Mouse (Mus musculus) liver, postnatal 0 days (tissue): ENCODE data around the gene Rnd2. TPM values are rescaled to one million over a fixed set of nuclear protein-coding genes. Genes with fewer than 3 reads are reported as not detected.
"Not testable (repeated sequence)": the region's sequence is repeated elsewhere in the genome, so short reads cannot be mapped to it uniquely, and the experiment has no call there.

Experiments used
- ATAC-seq: fragments of 200-750 bp; cut with Nextera tagmentation; 2 replicates; pipeline ENCODE4 v1.8.0; 2017; ENCODE audit warnings: mild to moderate bottlenecking, moderate library complexity
- DNase-seq: peaks from one replicate; pipeline ENCODE4 v3.0.0-alpha.2; 2016
- H3K27ac ChIP-seq: fragments of 300-500 bp; sonication (generic); 2 replicates; pipeline ENCODE4 v1.5.1; 2014; ENCODE audit warnings: antibody characterized with exemption, moderate library complexity, mild to moderate bottlenecking, low read depth
- H3K27me3 ChIP-seq: fragments of 300-500 bp; sonication (generic); 2 replicates; pipeline ENCODE4 v1.6.1; 2014; ENCODE audit warnings: low read length, control low read depth, mixed read lengths; ENCODE audit not compliant: insufficient read depth
- H3K36me3 ChIP-seq: fragments of 300-500 bp; sonication (generic); replicated peaks from 2 replicates; pipeline ENCODE4 v1.6.1; 2014; ENCODE audit warnings: mild to moderate bottlenecking, control low read depth, low read length, moderate library complexity, mixed read lengths; ENCODE audit not compliant: insufficient read depth
- H3K4me1 ChIP-seq: fragments of 300-500 bp; sonication (generic); 2 replicates; pipeline ENCODE4 v1.6.1; 2014; ENCODE audit warnings: antibody characterized with exemption, mild to moderate bottlenecking, control low read depth; ENCODE audit not compliant: insufficient read depth
- H3K4me2 ChIP-seq: fragments of 300-500 bp; sonication (generic); 2 replicates; pipeline ENCODE4 v1.6.1; 2014; ENCODE audit warnings: low read depth, mild to moderate bottlenecking, low read length, moderate library complexity, mixed read lengths
- H3K4me3 ChIP-seq: fragments of 300-500 bp; sonication (generic); 2 replicates; pipeline ENCODE4 v1.5.1; 2014; ENCODE audit warnings: low read depth, low read length
- H3K9ac ChIP-seq: fragments of 300-500 bp; sonication (generic); replicated peaks from 2 replicates; pipeline ENCODE4 v1.6.1; 2014; ENCODE audit warnings: mild to moderate bottlenecking, moderate library complexity
- H3K9me3 ChIP-seq: fragments of 300-500 bp; sonication (generic); 2 replicates; pipeline ENCODE4 v1.6.1; 2016; ENCODE audit warnings: mild to moderate bottlenecking, control low read depth, low read length, mixed read lengths
- CTCF ChIP-seq: sonication (generic); IDR thresholded peaks from 2 replicates; pipeline ENCODE4 v1.5.1; 2016; ENCODE audit warnings: antibody characterized with exemption, low read depth
- EP300 ChIP-seq: IDR thresholded peaks from 2 replicates; pipeline ENCODE4 v1.6.1; 2016; ENCODE audit warnings: antibody characterized with exemption, low read depth, mild to moderate bottlenecking
- WGBS: fragments of 180-500 bp; shearing (Covaris S2); extraction: QIAGEN DNeasy Blood & Tissue Kit; methylation state at CpG from one replicate; pipeline ENCODE4 v1.1.7; 2014; ENCODE audit not compliant: insufficient replicate concordance; 5-methylcytosine and 5-hydroxymethylcytosine counted together
- polyA plus RNA-seq: library from polyadenylated mRNA; unstranded; fragments of >200 nt; fragmentation: Nextera tagmentation; extraction: Ambion mirVana; gene quantifications from 2 replicates; pipeline ENCODE4 v1.2.1, GENCODE M21; 2015

Gene Rnd2
- polyA plus RNA-seq, 1 experiment from 2014 or later = 2.0 TPM

DNA sequence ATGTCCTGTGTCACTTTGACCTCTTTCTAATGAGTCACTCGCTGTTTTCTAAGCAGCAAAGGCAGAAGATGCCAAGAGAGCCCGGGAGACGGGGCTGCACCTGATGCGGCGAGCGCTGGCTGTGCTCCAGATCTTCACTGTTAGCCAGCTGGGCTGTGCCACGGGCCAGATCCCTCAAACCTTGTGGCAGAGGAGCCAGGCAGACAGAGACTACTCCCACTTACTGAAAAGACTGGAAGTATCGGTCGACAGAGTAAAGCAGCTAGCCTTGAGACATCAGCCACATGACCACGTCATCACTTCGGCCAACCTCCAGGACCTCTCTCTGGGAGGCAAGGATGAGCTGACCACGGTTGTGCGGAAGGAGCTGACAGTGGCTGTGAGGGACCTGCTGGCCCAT lies 31.4 kb upstream of the Rnd2 start:
- no peak overlapping the region for H3K4me3 ChIP-seq
- peaks cover 45% of the 10 kb centered on the region for H3K36me3 ChIP-seq
- H3K9me3 ChIP-seq = no peaks in the 10 kb centered on the region
- H3K27ac ChIP-seq = no peak overlapping the region
- no peak overlapping the region for H3K4me2 ChIP-seq
- ATAC-seq (no peak), DNase-seq (no peak)
- H3K27me3 ChIP-seq = no peaks in the 10 kb centered on the region
- H3K4me1 ChIP-seq = no peaks in the 10 kb centered on the region
- 89% methylated on average over 13 of the region's 13 CpGs for WGBS
- no peak overlapping the region for H3K9ac ChIP-seq
- TF ChIP-seq EP300 = no peak
- no peak for TF ChIP-seq CTCF

DNA sequence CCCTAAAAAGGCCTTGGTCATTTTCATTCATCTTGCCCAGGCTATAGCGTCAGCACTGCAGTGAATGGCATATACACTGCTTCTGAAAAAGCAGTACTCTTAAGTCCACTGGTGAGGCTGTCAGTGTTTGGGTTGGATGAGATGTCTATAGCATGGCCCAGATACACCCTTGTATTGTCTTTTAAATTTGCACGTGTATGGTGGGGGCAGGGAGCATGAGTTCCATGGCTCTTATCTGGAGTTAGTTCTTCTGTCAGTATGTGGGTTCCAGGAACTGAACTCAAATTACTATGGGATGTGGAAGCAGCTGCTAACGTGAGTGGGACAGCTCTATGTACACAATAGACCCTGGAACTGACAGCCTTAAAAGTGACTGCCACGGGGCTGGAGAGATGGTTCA lies 29.0 kb upstream of the Rnd2 start:
- 55% methylated on average over 4 of the region's 4 CpGs for WGBS
- no peak for ATAC-seq

DNA sequence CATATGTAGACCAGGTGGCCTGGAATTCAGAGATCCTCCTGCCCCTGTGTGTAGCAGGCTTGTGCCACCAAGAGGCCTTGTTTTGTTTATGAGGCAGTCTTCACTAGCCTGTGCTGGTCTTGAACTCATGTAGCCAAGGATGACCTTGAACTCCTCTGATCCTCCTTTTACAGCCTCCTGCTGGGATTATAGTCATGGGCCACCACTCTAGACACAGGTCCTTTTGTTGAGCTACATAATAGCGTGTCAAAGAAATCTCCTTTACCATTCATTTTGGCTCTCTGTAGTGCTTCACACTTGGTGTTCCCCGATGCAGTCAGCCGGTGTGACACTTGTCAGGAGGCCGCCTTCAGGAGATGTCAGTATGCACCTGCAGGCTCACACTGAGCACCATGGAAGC lies 27.9 kb upstream of the Rnd2 start:
- Histone ChIP-seq H3K36me3 (peaks cover 23% of the 10 kb centered on the region), H3K9ac (no peak overlapping the region), H3K27ac (no peak overlapping the region), H3K4me3 (no peak overlapping the region), H3K4me2 (no peak overlapping the region), H3K9me3 (no peaks in the 10 kb centered on the region), H3K27me3 (no peaks in the 10 kb centered on the region), H3K4me1 (no peaks in the 10 kb centered on the region)
- ATAC-seq = no peak
- WGBS = 84% methylated on average over 4 of the region's 4 CpGs
- no peak for TF ChIP-seq CTCF
- no peak for TF ChIP-seq EP300
- DNase-seq = no peak

More for the DNA sequence above, 29.0 kb upstream of the Rnd2 start:
- Histone ChIP-seq H3K4me2 (no peak overlapping the region), H3K27ac (no peak overlapping the region), H3K4me1 (no peaks in the 10 kb centered on the region), H3K27me3 (no peaks in the 10 kb centered on the region), H3K4me3 (no peak overlapping the region), H3K36me3 (peaks cover 32% of the 10 kb centered on the region), H3K9me3 (no peaks in the 10 kb centered on the region), H3K9ac (no peak overlapping the region)
- no peak for DNase-seq
- TF ChIP-seq CTCF (no peak), EP300 (no peak)

DNA sequence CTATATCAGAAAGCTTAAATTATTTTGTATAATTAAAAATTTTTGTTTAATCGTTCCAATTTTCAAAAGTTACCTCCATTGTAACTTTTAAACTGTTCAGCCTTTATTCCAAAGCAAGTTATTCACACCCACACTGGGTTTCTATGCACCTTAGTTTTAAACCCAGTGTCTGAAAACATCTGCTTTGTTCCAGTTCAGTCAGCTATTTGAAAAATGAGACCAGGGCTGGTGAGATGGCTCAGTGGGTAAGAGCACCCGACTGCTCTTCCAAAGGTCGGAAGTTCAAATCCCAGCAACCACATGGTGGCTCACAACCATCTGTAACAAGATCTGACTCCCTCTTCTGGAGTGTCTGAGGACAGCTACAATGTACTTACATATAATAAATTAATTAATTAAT lies 26.8 kb upstream of the Rnd2 start:
- not testable (repeated sequence) for H3K27ac ChIP-seq

DNA sequence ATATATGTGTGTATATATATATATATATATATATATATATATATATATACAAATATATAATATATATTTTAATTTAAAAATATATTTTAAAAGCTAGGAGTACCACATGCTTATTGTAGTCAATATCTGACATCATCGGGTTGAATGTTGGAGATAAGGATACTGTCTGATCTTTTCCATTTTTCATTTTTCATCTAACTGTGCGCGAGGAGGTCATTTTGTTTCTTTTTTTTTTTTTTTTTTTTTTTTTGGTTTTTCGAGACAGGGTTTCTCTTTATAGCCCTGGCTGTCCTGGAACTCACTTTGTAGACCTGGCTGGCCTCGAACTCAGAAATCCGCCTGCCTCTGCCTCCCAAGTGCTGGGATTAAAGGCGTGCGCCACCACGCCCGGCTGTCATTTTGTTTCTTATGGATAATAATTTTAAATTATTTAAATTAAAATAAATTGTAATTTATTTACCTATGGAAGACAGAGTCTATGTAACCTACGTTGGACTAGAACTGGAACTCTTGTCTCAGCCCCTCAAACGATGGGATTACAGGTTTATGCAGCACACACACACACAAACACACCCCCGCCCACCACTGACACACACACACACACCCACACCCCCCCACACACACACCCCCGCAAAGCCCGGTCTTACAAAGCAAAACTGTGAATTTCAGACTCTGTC lies 23.2 kb upstream of the Rnd2 start:
- not testable (repeated sequence) for H3K27ac ChIP-seq

More for the DNA sequence above, 26.8 kb upstream of the Rnd2 start:
- not testable (repeated sequence) for DNase-seq, H3K4me1 ChIP-seq, H3K4me3 ChIP-seq, H3K4me2 ChIP-seq, H3K27me3 ChIP-seq, H3K9me3 ChIP-seq, H3K9ac ChIP-seq, ATAC-seq
- H3K36me3 ChIP-seq = peaks cover 19% of the 10 kb centered on the region
- 48% methylated on average over 3 of the region's 3 CpGs for WGBS

DNA sequence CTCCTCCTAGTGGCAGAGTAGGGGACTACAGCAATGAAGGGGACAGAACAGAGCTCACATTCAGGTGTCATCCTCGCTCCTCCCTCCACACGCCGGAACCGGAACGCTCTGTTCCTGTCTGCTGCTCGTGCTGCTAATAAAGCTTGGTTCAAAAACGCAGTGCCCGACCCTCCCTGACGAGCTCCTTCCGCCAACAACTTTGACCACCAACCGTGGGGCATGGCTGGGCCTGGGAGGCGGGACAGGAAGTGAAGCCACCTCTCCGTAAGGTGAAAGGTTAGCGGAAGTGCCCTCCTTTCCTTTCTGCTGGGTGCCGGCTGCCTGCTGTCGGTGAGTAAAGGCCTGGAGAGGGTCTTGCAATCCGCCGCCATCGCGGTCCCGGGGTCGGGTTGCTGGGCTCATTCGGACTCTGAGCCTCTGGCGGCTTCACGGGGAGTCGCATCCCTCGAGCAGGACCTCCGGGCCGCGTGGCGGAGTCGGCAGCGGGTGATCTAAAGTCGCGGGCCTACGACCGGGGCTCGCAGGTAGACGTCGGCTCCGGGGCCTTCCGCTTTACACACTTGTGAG lies 22.6 kb upstream of the Rnd2 start, which contains the start of gene Rpl27:
Gene Rpl27, plus strand, starts transcription at position 172 of the 567 bp plus-strand sequence.
- TF ChIP-seq EP300 (peak; percentile 89), CTCF (peak; percentile 95)
- Histone ChIP-seq H3K27me3 (no peaks in the 10 kb centered on the region), H3K9me3 (no peaks in the 10 kb centered on the region), H3K9ac (peak within 1 kb of the TSS; percentile 85), H3K27ac (peak within 1 kb of the TSS; percentile 84), H3K36me3 (peaks cover 20% of the 10 kb centered on the region), H3K4me1 (peaks cover 15% of the 10 kb centered on the region), H3K4me3 (peak within 1 kb of the TSS; percentile 67), H3K4me2 (peak within 1 kb of the TSS; percentile 83)
- WGBS = under 1% methylated on average over 42 of the region's 42 CpGs
- ATAC-seq = peak; percentile 98
- peak; percentile 97 for DNase-seq

More for the DNA sequence above, 23.2 kb upstream of the Rnd2 start:
- not testable (repeated sequence) for H3K9me3 ChIP-seq, ATAC-seq, DNase-seq, H3K27me3 ChIP-seq
- Histone ChIP-seq H3K4me3 (peak overlapping the region; percentile 67), H3K4me2 (peak overlapping the region; percentile 70), H3K36me3 (peaks cover 20% of the 10 kb centered on the region), H3K9ac (peak overlapping the region; percentile 61), H3K4me1 (peaks cover 15% of the 10 kb centered on the region)
- WGBS = 31% methylated on average over 14 of the region's 15 CpGs
